Mouse (Mus musculus): Measurements from ENCODE around the gene Tifab. TPM values are rescaled to one million over a fixed set of nuclear protein-coding genes. Genes with fewer than 3 reads are reported as not detected.

The Tifab gene
- total and polyA plus RNA-seq, 3 experiments, result 1.9 to 6.7 (median 4.7) TPM

DNA sequence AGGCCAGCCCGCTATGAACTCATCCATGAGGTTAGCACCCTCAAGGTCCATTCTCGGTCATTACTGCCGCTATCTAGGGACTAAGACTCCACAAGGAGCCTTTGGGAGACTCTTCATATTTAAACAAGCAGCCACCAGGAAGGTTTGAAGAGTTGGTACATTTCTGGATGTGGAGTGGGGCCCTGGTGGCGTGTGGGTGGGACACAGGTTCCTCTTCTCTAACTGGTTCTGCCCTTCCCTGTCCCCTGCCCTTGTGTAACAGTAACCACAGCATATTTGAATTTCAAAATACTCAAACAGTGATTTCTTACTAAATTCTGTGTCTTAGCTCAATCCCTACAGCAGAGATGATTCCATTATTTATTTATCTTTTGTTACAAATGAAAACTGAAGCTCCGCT is 5.0 kb upstream of the Tifab start:
- H3K27me3 ChIP-seq (replicated peaks), result no peaks in the 10 kb centered on the region
- dilution Hi-C loops (cut with MboI; ENCODE audit: extremely low pct_ligation_motif_present, extremely low pct_unique_long_range_greater_than_20kb, low sequenced_read_pairs), result no loop called here
- peaks cover 2% of the 10 kb centered on the region for H3K9me3 ChIP-seq (replicated peaks; ENCODE audit: low read length)
- no peak for DNase-seq (ENCODE audit: extremely low read depth)
- H3K36me3 ChIP-seq (replicated peaks in 1 of 2; ENCODE audit: control insufficient read depth in 1 of 2, insufficient read depth in 1 of 2, low read length in 1 of 2), result no peaks in the 10 kb centered on the region
- no peak overlapping the region for H3K4me2 ChIP-seq (ENCODE audit: insufficient read depth, low read depth, poor library complexity, severe bottlenecking)
- H3K4me3 ChIP-seq (replicated peaks in 1 of 3; ENCODE audit: low read depth in 2 of 3, low read length in 2 of 3, poor library complexity in 1 of 3), result no peak overlapping the region
- no peak for TF ChIP-seq BHLHE40 (IDR thresholded peaks at IDR 0.05; ENCODE audit: low read depth, low read length)
- TF ChIP-seq USF2 (conservative IDR thresholded peaks at IDR 0.05; ENCODE audit: low read depth, low read length), result no peak
- TF ChIP-seq ZKSCAN1 (IDR thresholded peaks at IDR 0.05; ENCODE audit: borderline replicate concordance, low read depth, low read length), result no peak
- TF ChIP-seq GABPA (IDR thresholded peaks at IDR 0.05; ENCODE audit: insufficient replicate concordance, low read depth, low read length), result no peak
- TF ChIP-seq ELF1 (IDR thresholded peaks at IDR 0.05; ENCODE audit: low read depth, low read length), result no peak
- no peak for TF ChIP-seq ETS1 (conservative IDR thresholded peaks at IDR 0.05; ENCODE audit: low read depth, low read length)
- no peak for TF ChIP-seq TBP (conservative IDR thresholded peaks at IDR 0.05; ENCODE audit: low read depth, low read length)
- no peak for TF ChIP-seq HCFC1 (IDR thresholded peaks at IDR 0.05; ENCODE audit: low read depth, low read length)
- no peak for TF ChIP-seq RAD21 (IDR thresholded peaks at IDR 0.05; ENCODE audit: low read depth, low read length)
- TF ChIP-seq RCOR1 (conservative IDR thresholded peaks at IDR 0.05; ENCODE audit: low read depth, low read length), result no peak
- TF ChIP-seq MAX (IDR thresholded peaks at IDR 0.05; ENCODE audit: low read length), result no peak
- no peak for TF ChIP-seq POLR2AphosphoS2 (IDR thresholded peaks at IDR 0.05; ENCODE audit: low read depth, low read length)
- TF ChIP-seq ZNF384 (IDR thresholded peaks at IDR 0.05; ENCODE audit: low read depth, low read length), result no peak
- TF ChIP-seq SMC3 (IDR thresholded peaks at IDR 0.05; ENCODE audit: low read depth, low read length), result no peak
- no peak for TF ChIP-seq NELFE (IDR thresholded peaks at IDR 0.05; ENCODE audit: low read depth, low read length)
- no peaks in the 10 kb centered on the region for H3K79me2 ChIP-seq (replicated peaks; ENCODE audit: control insufficient read depth, extremely low read depth, insufficient read depth, poor library complexity, severe bottlenecking)
- H3K27ac ChIP-seq (ENCODE audit: insufficient read depth, low read depth), result no peak overlapping the region
- H3K4me1 ChIP-seq (ENCODE audit: control insufficient read depth in 1 of 2, insufficient read depth in 2 of 2), result peaks cover 11 to 27% of the 10 kb centered on the region in 2 experiments
- no peak overlapping the region for H3K9ac ChIP-seq (ENCODE audit: insufficient read depth, low read depth)
- in situ Hi-C loops (cut with MboI; ENCODE audit: low pct_ligation_motif_present, low pct_unique_long_range_greater_than_20kb, low sequenced_read_pairs), result no loop called here

DNA sequence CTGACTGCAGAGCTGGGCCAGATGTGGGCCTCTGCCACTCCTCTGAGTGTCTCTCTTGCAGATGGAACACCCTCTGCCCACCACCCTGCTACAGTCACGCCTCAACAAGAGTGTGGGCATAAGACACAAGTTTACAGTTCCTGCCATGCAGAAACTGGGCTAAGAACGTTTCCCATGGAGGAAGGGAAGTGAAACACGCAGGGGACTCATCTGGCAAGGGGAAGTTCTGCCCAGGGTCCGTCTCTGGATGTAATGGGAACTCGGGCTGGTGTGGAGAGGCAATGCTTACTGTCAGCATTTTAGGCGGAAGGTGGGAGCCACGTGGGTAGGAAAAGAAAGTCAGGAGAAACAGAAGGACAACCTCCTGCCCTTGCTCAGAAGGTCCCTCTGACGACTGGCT is 2.7 kb upstream of the Tifab start:
- no peak overlapping the region for H3K4me3 ChIP-seq (replicated peaks in 1 of 3; ENCODE audit: low read depth in 2 of 3, low read length in 2 of 3, poor library complexity in 1 of 3)
- H3K4me2 ChIP-seq (ENCODE audit: insufficient read depth, low read depth, poor library complexity, severe bottlenecking), result no peak overlapping the region
- no peak overlapping the region for H3K9ac ChIP-seq (ENCODE audit: insufficient read depth, low read depth)
- peaks cover 0 to 9% of the 10 kb centered on the region in 2 experiments for H3K36me3 ChIP-seq (replicated peaks in 1 of 2; ENCODE audit: control insufficient read depth in 1 of 2, insufficient read depth in 1 of 2, low read length in 1 of 2)
- peak; percentile 54 for TF ChIP-seq IRF4 (IDR thresholded peaks at IDR 0.05; ENCODE audit: low read depth, low read length)
- TF ChIP-seq TBP (conservative IDR thresholded peaks at IDR 0.05; ENCODE audit: low read depth, low read length), result no peak
- peak; percentile 63 for TF ChIP-seq EP300 (IDR thresholded peaks at IDR 0.05; ENCODE audit: low read length)
- dilution Hi-C loops (cut with MboI; ENCODE audit: extremely low pct_ligation_motif_present, extremely low pct_unique_long_range_greater_than_20kb, low sequenced_read_pairs), result no loop called here
- H3K27me3 ChIP-seq (replicated peaks), result no peaks in the 10 kb centered on the region
- peaks cover 2% of the 10 kb centered on the region for H3K9me3 ChIP-seq (replicated peaks; ENCODE audit: low read length)
- H3K4me1 ChIP-seq (ENCODE audit: control insufficient read depth in 1 of 2, insufficient read depth in 2 of 2), result peaks cover 11 to 40% of the 10 kb centered on the region in 2 experiments
- H3K79me2 ChIP-seq (replicated peaks; ENCODE audit: control insufficient read depth, extremely low read depth, insufficient read depth, poor library complexity, severe bottlenecking), result no peaks in the 10 kb centered on the region
- in situ Hi-C loops (cut with MboI; ENCODE audit: low pct_ligation_motif_present, low pct_unique_long_range_greater_than_20kb, low sequenced_read_pairs), result no loop called here
- DNase-seq (ENCODE audit: extremely low read depth), result no peak
- H3K27ac ChIP-seq (ENCODE audit: insufficient read depth, low read depth), result no peak overlapping the region

All from CH12.LX (cell line).